Mouse (Mus musculus): ENCODE data around the gene S1pr4.

DNA sequence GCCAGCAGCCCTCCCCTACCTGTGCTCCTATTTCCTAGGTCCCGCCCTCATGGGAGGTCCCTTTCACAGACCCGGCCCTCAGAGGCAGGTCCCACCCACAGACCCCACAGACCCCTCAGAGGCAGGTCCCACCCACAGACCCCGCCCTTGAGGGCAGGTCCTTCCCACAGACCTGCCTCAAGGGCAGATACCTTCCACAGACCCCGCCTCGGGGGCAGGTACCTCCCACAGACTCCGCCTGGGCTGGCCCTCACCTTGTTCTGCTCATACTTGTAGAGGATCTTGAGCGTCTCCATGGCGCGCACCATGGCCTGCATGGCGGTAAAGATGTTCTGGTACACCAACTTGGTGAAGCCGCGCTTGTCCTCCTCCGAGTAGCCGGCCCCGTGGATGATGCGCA, 34.9 kb upstream of the S1pr4 start:
- no peak for TF ChIP-seq CTCF (IDR thresholded peaks at IDR 0.05; ENCODE audit: insufficient read depth, low read length)
- no peak for TF ChIP-seq POLR2A (IDR thresholded peaks at IDR 0.05; ENCODE audit: borderline replicate concordance, extremely low read depth, low read depth, low read length)
